Mouse (Mus musculus): ENCODE data around the gene Dnajc17. TPM values are rescaled to one million over a fixed set of nuclear protein-coding genes. Genes with fewer than 3 reads are reported as not detected.

Gene Dnajc17
- polyA plus RNA-seq, 1 experiment from 2014 or later: 23.6 TPM

DNA sequence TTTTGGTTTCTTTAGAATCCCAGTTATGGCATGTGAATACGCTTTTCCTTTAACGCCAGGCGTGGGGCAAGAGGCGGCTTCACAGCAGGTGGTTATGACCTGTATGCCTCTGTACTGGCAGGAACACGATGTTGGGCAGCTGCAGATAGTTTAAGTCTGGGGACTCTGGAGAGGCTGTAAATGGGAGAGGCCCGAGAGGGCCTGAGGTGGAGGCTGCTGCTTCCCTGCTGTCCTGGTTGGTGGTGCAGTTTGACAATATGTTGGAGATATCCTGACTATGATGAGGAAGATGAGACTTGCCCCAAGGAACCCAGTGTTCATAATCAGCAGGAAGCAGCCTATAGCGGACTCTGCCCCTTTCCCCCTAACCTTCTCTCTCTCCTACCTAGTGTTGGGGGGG lies 25.7 kb downstream of the Dnajc17 start:
- no peak for ATAC-seq
- Histone ChIP-seq H3K9ac (ENCODE audit: low read depth, low read length) (no peak overlapping the region), H3K36me3 (ENCODE audit: control insufficient read depth, insufficient read depth, low read length) (peaks cover 16% of the 10 kb centered on the region), H3K27ac (ENCODE audit: low read depth, low read length) (no peak overlapping the region), H3K27me3 (replicated peaks; ENCODE audit: control insufficient read depth, insufficient read depth, low read length) (no peaks in the 10 kb centered on the region), H3K4me1 (ENCODE audit: control insufficient read depth, insufficient read depth, low read depth, low read length) (no peaks in the 10 kb centered on the region), H3K4me2 (ENCODE audit: low read length) (no peak overlapping the region), H3K4me3 (ENCODE audit: low read length) (no peak overlapping the region), H3K9me3 (ENCODE audit: control insufficient read depth, low read length) (no peaks in the 10 kb centered on the region)
- WGBS: 74% methylated on average over 7 of the region's 7 CpGs

DNA sequence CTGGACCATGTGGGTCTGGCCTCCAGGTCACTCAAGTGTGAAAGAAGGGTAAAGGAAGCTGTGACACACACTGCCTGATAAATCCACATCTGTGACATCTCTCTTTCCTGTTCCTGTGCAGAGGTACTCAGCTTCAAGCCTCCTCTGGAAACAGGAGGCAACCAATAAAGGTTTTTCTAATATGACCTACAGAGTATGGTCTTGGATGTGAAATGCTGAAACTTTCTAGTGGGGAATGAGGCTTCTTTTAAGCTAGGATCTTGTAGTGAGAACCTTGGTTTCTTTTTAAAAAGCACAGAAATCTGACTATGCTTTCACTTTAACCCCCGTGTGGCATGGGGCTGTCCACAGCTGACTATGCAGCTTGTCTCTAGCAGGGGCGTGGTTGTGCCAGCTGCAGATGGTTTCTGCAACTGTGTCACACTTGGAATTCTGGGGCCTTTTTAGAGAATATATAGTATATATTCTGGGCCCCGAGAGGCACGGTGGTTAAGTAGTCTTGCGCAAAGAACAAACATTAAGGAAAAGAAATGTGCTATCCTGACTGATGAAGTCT lies 31.1 kb downstream of the Dnajc17 start:
- Histone ChIP-seq H3K27ac (ENCODE audit: low read depth, low read length) (no peak overlapping the region), H3K27me3 (replicated peaks; ENCODE audit: control insufficient read depth, insufficient read depth, low read length) (no peaks in the 10 kb centered on the region), H3K4me1 (ENCODE audit: control insufficient read depth, insufficient read depth, low read depth, low read length) (peaks cover 16% of the 10 kb centered on the region), H3K36me3 (ENCODE audit: control insufficient read depth, insufficient read depth, low read length) (peaks cover 12% of the 10 kb centered on the region), H3K9me3 (ENCODE audit: control insufficient read depth, low read length) (no peaks in the 10 kb centered on the region), H3K4me2 (ENCODE audit: low read length) (no peak overlapping the region), H3K4me3 (ENCODE audit: low read length) (no peak overlapping the region), H3K9ac (ENCODE audit: low read depth, low read length) (no peak overlapping the region)
- WGBS: 81% methylated on average over 5 of the region's 5 CpGs
- ATAC-seq: no peak

DNA sequence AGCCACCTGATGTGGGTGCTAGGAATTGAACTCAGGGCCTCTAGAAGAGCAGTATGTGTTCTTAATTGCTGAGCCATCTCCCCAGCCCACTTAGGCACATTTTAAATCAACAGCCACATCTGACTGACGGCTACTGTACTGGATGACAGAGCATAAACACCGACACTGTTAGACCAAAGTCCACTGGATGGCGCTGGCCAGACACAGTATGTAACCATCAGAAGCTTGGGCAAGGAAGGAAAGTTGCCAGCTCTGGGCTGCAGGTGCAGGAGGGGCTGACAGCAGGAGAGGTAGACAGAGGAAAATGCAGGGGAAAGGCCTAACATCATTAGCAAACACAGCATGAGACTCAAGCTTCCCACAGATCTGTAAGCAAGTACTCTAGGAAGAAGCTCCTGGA lies 31.8 kb downstream of the Dnajc17 start:
- H3K4me2 ChIP-seq (ENCODE audit: low read length): no peak overlapping the region
- peaks cover 18% of the 10 kb centered on the region for H3K4me1 ChIP-seq (ENCODE audit: control insufficient read depth, insufficient read depth, low read depth, low read length)
- H3K9me3 ChIP-seq (ENCODE audit: control insufficient read depth, low read length): no peaks in the 10 kb centered on the region
- peaks cover 12% of the 10 kb centered on the region for H3K36me3 ChIP-seq (ENCODE audit: control insufficient read depth, insufficient read depth, low read length)
- H3K27me3 ChIP-seq (replicated peaks; ENCODE audit: control insufficient read depth, insufficient read depth, low read length): no peaks in the 10 kb centered on the region
- no peak overlapping the region for H3K27ac ChIP-seq (ENCODE audit: low read depth, low read length)
- WGBS: 54% methylated on average over 3 of the region's 3 CpGs
- H3K4me3 ChIP-seq (ENCODE audit: low read length): no peak overlapping the region
- ATAC-seq: no peak
- H3K9ac ChIP-seq (ENCODE audit: low read depth, low read length): no peak overlapping the region

DNA sequence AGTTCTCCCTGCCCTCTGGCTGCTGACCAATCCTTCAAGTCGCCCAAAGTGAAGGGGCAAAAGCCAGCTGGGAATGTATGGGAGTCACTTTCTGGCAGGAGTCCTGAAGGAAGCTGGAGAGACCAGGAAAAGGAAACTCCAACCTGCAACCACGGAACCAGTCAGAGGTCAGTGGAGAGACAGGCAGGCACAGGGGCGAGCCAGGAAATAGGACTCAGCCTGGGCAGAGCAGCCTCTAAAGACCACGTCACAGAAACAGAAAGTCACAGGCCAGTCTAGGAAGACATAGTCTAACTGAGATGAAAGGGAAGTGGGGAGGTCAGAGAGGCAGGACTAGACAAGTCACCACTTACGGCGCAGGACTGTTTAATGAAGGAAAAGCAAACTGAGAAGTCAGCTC lies 33.0 kb downstream of the Dnajc17 start:
- Histone ChIP-seq H3K36me3 (ENCODE audit: control insufficient read depth, insufficient read depth, low read length) (peaks cover 12% of the 10 kb centered on the region), H3K27me3 (replicated peaks; ENCODE audit: control insufficient read depth, insufficient read depth, low read length) (no peaks in the 10 kb centered on the region), H3K4me2 (ENCODE audit: low read length) (no peak overlapping the region), H3K4me1 (ENCODE audit: control insufficient read depth, insufficient read depth, low read depth, low read length) (peaks cover 18% of the 10 kb centered on the region), H3K9ac (ENCODE audit: low read depth, low read length) (no peak overlapping the region), H3K9me3 (ENCODE audit: control insufficient read depth, low read length) (no peaks in the 10 kb centered on the region), H3K4me3 (ENCODE audit: low read length) (no peak overlapping the region), H3K27ac (ENCODE audit: low read depth, low read length) (no peak overlapping the region)
- no peak for ATAC-seq
- 71% methylated on average over 6 of the region's 6 CpGs for WGBS

DNA sequence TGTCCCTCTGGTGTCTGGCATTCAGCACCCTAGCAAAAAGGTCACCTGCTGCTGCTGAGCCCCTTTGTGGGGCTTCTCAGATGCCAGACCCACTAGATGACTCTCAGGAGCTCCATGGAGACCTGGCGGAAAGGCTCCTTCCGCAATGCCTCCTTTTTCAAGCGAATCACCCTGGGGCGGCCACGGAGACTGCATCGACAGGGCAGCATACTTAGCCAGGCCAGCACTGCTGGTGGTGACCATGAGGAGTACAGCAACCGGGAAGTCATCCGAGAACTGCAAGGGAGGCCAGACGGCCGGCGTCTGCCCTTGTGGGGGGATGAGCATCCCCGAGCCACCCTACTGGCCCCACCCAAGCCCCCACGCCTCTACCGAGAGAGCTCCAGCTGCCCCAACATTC lies 33.7 kb downstream of the Dnajc17 start:
- Histone ChIP-seq H3K27me3 (replicated peaks; ENCODE audit: control insufficient read depth, insufficient read depth, low read length) (no peaks in the 10 kb centered on the region), H3K27ac (ENCODE audit: low read depth, low read length) (no peak overlapping the region), H3K4me3 (ENCODE audit: low read length) (no peak overlapping the region), H3K9ac (ENCODE audit: low read depth, low read length) (no peak overlapping the region), H3K4me2 (ENCODE audit: low read length) (no peak overlapping the region), H3K4me1 (ENCODE audit: control insufficient read depth, insufficient read depth, low read depth, low read length) (peaks cover 18% of the 10 kb centered on the region), H3K36me3 (ENCODE audit: control insufficient read depth, insufficient read depth, low read length) (peaks cover 9% of the 10 kb centered on the region), H3K9me3 (ENCODE audit: control insufficient read depth, low read length) (no peaks in the 10 kb centered on the region)
- no peak for ATAC-seq
- 51% methylated on average over 13 of the region's 14 CpGs for whole genome bisulfite sequencing

DNA sequence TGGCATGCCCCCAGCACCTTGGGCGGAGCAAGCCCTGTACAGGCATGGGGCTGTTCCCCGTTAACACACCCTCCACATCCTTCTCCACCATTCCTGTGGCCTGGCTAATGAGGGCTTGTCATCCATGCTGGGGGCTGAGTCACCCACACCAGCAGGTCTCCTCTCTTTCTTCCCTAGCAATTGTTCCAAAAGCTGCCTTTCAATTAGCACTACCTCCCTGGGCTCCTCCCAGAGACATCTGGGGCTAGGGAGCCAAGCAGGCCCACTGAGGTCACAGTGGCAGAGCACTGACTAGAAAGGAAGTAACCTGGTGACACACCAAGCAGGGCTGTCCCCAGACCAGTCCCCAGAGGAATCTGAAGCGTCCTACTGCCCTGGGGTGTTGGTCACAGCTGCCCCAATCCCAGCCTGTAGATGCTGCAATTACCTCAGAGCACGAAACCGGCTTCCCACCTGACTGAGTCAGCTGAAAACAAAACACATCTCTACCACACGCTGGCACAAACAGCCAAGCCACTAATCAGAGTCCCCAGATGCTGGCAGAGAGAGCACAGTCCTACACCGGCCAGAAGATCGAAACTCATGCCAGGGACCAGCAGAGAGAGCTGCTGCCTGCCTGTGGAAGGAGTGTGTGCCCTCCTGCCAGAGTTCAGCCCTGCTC lies 34.5 kb downstream of the Dnajc17 start, which contains the start of gene Gm14137:
Gene Gm14137 (plus strand): TSS at position 519 of the 661 bp plus-strand sequence.
- H3K9ac ChIP-seq (ENCODE audit: low read depth, low read length): no peak within 1 kb of the TSS; the same call in 1 of the 2 replicates
- peaks cover 6% of the 10 kb centered on the region; the same call in 1 of the 2 replicates for H3K36me3 ChIP-seq (ENCODE audit: control insufficient read depth, insufficient read depth, low read length)
- H3K27ac ChIP-seq (ENCODE audit: low read depth, low read length): no peak within 1 kb of the TSS
- ATAC-seq: no peak; the same call in 1 of the 2 replicates
- WGBS: 41% methylated on average over 8 of the region's 8 CpGs
- no peaks in the 10 kb centered on the region for H3K9me3 ChIP-seq (ENCODE audit: control insufficient read depth, low read length)
- no peak within 1 kb of the TSS for H3K4me3 ChIP-seq (ENCODE audit: low read length)
- no peaks in the 10 kb centered on the region for H3K27me3 ChIP-seq (replicated peaks; ENCODE audit: control insufficient read depth, insufficient read depth, low read length)
- H3K4me2 ChIP-seq (ENCODE audit: low read length): no peak within 1 kb of the TSS
- H3K4me1 ChIP-seq (ENCODE audit: control insufficient read depth, insufficient read depth, low read depth, low read length): peaks cover 18% of the 10 kb centered on the region

DNA sequence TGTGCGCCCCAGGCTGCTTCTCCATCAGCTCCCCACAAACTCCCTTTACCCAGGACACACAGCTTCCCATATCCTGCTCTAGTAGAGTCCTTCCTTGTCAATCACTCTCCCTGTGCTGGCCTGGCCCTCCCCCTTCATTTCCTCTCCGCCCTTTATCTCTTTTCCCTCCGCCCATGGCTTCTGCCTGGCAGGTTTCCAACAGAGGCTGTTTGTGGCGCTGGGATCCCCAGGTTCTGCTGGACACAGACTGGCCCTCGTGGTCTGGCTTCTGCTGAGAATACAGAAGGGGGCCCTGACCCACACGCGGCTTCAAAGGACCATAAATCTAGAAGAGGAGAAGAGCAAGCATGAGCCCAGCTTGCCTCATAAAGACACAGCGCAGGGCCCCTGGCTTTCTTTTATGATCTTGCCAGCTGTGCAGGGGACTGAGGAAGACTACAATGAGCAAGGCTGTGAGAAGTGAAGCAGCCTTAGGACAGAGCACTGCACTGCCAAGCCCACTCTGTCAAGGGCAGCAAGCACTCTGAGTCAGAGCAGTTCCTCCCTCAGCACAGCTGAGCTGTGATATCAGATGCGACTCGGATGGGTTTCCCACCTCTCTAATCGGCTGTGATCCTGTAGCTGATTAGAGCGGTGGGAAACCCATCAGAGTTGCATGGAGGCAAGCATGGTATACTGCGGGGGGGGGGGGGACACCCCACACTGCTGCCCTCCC lies 35.6 kb downstream of the Dnajc17 start:
- Histone ChIP-seq H3K9me3 (ENCODE audit: control insufficient read depth, low read length) (no peaks in the 10 kb centered on the region), H3K4me3 (ENCODE audit: low read length) (no peak overlapping the region), H3K4me1 (ENCODE audit: control insufficient read depth, insufficient read depth, low read depth, low read length) (peaks cover 18% of the 10 kb centered on the region), H3K4me2 (ENCODE audit: low read length) (no peak overlapping the region), H3K27ac (ENCODE audit: low read depth, low read length) (no peak overlapping the region), H3K9ac (ENCODE audit: low read depth, low read length) (no peak overlapping the region; the same call in 1 of the 2 replicates), H3K36me3 (ENCODE audit: control insufficient read depth, insufficient read depth, low read length) (peaks cover 6% of the 10 kb centered on the region; the same call in 1 of the 2 replicates), H3K27me3 (replicated peaks; ENCODE audit: control insufficient read depth, insufficient read depth, low read length) (no peaks in the 10 kb centered on the region)
- 22% methylated on average over 13 of the region's 13 CpGs for WGBS
- ATAC-seq: peak; percentile 34; the same call in 1 of the 2 replicates

DNA sequence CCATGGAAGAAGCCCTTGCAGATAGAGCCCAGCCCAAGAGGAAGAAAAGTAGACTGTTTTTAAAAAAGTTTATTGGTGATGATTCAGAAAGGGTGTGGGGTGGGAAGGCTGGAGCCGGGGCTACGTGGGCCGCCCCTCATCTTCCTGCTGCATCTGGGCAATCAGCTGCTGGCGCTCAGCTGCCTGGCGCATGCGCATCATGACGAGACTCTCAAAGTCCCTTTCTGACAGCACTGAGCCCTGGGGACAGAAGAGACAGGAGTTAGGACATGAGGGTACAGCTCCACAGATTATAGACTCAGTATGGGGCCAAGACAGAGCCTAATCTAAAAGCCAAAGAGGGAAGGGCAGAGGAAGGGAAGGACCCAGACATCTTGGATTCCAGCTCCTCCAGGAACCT lies 36.1 kb downstream of the Dnajc17 start:
- H3K27ac ChIP-seq (ENCODE audit: low read depth, low read length): no peak overlapping the region
- H3K27me3 ChIP-seq (replicated peaks; ENCODE audit: control insufficient read depth, insufficient read depth, low read length): no peaks in the 10 kb centered on the region; the same call in 1 of the 2 replicates
- no peak for ATAC-seq
- no peak overlapping the region for H3K4me2 ChIP-seq (ENCODE audit: low read length)
- no peaks in the 10 kb centered on the region for H3K9me3 ChIP-seq (ENCODE audit: control insufficient read depth, low read length)
- H3K9ac ChIP-seq (ENCODE audit: low read depth, low read length): no peak overlapping the region
- 65% methylated on average over 7 of the region's 7 CpGs for WGBS
- no peak overlapping the region for H3K4me3 ChIP-seq (ENCODE audit: low read length)
- H3K36me3 ChIP-seq (ENCODE audit: control insufficient read depth, insufficient read depth, low read length): peaks cover 6% of the 10 kb centered on the region; the same call in 1 of the 2 replicates
- peaks cover 20% of the 10 kb centered on the region for H3K4me1 ChIP-seq (ENCODE audit: control insufficient read depth, insufficient read depth, low read depth, low read length)

DNA sequence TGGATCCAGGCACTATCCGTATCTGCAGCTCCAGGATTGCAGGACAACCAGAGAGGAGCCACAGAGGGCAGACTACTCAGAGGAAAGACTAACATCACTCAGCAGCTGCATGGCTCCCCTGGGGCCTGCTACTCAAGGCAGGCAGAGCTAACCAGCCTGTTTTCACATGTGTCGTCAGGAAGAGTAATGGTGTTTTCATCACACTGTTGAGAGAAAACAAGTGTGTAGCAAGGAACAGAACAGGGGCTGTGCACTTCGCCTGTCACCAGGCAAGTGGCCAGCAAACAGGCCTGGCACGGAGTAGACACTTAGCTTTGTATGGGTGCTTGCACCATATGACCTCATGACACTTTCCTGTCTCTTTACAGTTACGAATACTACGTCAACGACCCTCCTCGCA lies 37.0 kb downstream of the Dnajc17 start:
- ATAC-seq: no peak
- Histone ChIP-seq H3K27ac (ENCODE audit: low read depth, low read length) (no peak overlapping the region), H3K9ac (ENCODE audit: low read depth, low read length) (no peak overlapping the region), H3K4me1 (ENCODE audit: control insufficient read depth, insufficient read depth, low read depth, low read length) (peaks cover 27% of the 10 kb centered on the region), H3K27me3 (replicated peaks; ENCODE audit: control insufficient read depth, insufficient read depth, low read length) (no peaks in the 10 kb centered on the region; the same call in 1 of the 2 replicates), H3K4me3 (ENCODE audit: low read length) (no peak overlapping the region), H3K9me3 (ENCODE audit: control insufficient read depth, low read length) (no peaks in the 10 kb centered on the region), H3K36me3 (ENCODE audit: control insufficient read depth, insufficient read depth, low read length) (peaks cover 2% of the 10 kb centered on the region; the same call in 1 of the 2 replicates), H3K4me2 (ENCODE audit: low read length) (no peak overlapping the region)
- 69% methylated on average over 8 of the region's 8 CpGs for WGBS

All from hindbrain, embryonic 16.5 days (tissue).